Mouse (Mus musculus) retina, embryonic 14.5 days (tissue): ENCODE data around the gene Zmym1.
"Not testable (repeated sequence)": the region's sequence is repeated elsewhere in the genome, so short reads cannot be mapped to it uniquely, and the experiment has no call there.

Source experiments
- DNase-seq: peaks from one replicate; pipeline ENCODE4 v3.0.0-alpha.2; 2015; ENCODE audit warnings: low spot score

Zmym1 gene

GRCm38 (mm10) chr4:127027228-127028190 is 33.4 kb downstream of the Zmym1 start:
- peak; percentile 80 for DNase-seq

- DNase-seq: no peak
Observed at GRCm38 (mm10) chr4:127026826-127027225, 34.1 kb downstream of the Zmym1 start.

- no peak for DNase-seq
Observed at GRCm38 (mm10) chr4:127024240-127024639, 36.7 kb downstream of the Zmym1 start.

GRCm38 (mm10) chr4:127023201-127023600 is 37.8 kb downstream of the Zmym1 start:
- no peak for DNase-seq

GRCm38 (mm10) chr4:127021989-127022626 is 38.8 kb downstream of the Zmym1 start:
- DNase-seq: peak; percentile 90

- DNase-seq: peak; percentile 100
Observed at GRCm38 (mm10) chr4:127021151-127021945, 39.6 kb downstream of the Zmym1 start, which contains the start of gene Sfpq. TSS of gene Sfpq (plus strand) at chr4:127021324.

- DNase-seq: no peak
Observed at GRCm38 (mm10) chr4:127020411-127021150, 40.4 kb downstream of the Zmym1 start.

GRCm38 (mm10) chr4:127016366-127016765 is 44.6 kb downstream of the Zmym1 start:
- no peak for DNase-seq

GRCm38 (mm10) chr4:127015294-127015993 is 45.5 kb downstream of the Zmym1 start:
- peak; percentile 95 for DNase-seq

- DNase-seq: peak; percentile 72
Observed at GRCm38 (mm10) chr4:127005113-127005936, 55.6 kb downstream of the Zmym1 start.

- no peak for DNase-seq
Observed at GRCm38 (mm10) chr4:127004384-127004783, 56.6 kb downstream of the Zmym1 start.

GRCm38 (mm10) chr4:127000601-127001105 is 60.3 kb downstream of the Zmym1 start:
- DNase-seq: no peak

GRCm38 (mm10) chr4:126999372-126999771 is 61.6 kb downstream of the Zmym1 start:
- DNase-seq: not testable (repeated sequence)
